Mouse (Mus musculus): Measurements from ENCODE around the gene Xrcc5.

- TF ChIP-seq HCFC1 (IDR thresholded peaks at IDR 0.05; ENCODE audit: low read depth, low read length) (no peak), MAX (IDR thresholded peaks at IDR 0.05; ENCODE audit: low read length) (no peak), CTCF (IDR thresholded peaks at IDR 0.05 in 2 of 3, conservative IDR thresholded peaks at IDR 0.05 in 1 of 3; ENCODE audit: control insufficient read depth in 1 of 3, insufficient read depth in 1 of 3, low read depth in 2 of 3, low read length in 3 of 3, poor library complexity in 1 of 3, severe bottlenecking in 1 of 3) (no peak), MXI1 (IDR thresholded peaks at IDR 0.05; ENCODE audit: low read depth, low read length) (no peak), POLR2A (IDR thresholded peaks at IDR 0.05; ENCODE audit: control insufficient read depth in 1 of 2, insufficient read depth in 1 of 2, low read depth in 1 of 2, low read length in 2 of 2, poor library complexity in 1 of 2) (no peak), JUND (IDR thresholded peaks at IDR 0.05; ENCODE audit: low read depth, low read length) (no peak)
Measured at GRCm38 (mm10) chr1:72374049-72374448, 66.8 kb downstream of the Xrcc5 start.

All from MEL (cell line).